In the genomic region with DNA sequence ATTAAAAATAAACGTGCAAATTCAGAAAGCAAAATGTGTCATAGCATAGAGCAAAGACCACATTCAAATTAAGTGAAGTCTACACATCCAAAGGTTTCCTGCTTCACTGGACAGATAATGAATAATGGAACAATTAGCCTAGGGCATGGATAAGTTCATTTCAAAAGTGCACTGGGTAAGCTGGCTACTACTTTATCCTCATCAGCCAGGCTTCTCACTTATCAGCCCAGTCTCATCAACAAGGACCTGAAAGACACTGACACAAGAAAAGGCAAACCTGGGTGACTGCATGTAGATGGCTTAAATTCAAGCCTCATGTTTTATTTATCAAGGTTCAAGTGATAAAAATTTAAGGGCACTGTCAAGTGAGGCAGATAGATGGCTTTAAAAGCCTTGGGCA, we compare ENCODE assay signal across 18 mouse cellular contexts.
"Had no signal": no experiment of that assay in that cellular context is flagged by ENCODE, and none has a peak within 500 bp of the region (broad histone marks: within the 10 kb centered on the region; RNA-seq: fewer than 3 reads in every experiment).

No protein-coding gene starts in this region.

- ATAC-seq: intestine, postnatal 0 days had no signal

- H3K9me3 ChIP-seq: neural tube, embryonic 13.5 days had no signal

- H3K4me2 ChIP-seq: liver, embryonic 13.5 days; neural tube, embryonic 13.5 days had no signal

- H3K27ac ChIP-seq: kidney, postnatal 0 days; layer of hippocampus, adult 2 months; liver, embryonic 13.5 days; neural tube, embryonic 13.5 days; stomach, postnatal 0 days had no signal

- H3K9ac ChIP-seq: liver, embryonic 13.5 days; neural tube, embryonic 13.5 days had no signal

- H3K4me3 ChIP-seq: layer of hippocampus, adult 2 months; liver, embryonic 13.5 days; neural tube, embryonic 13.5 days had no signal

- DNase-seq: kidney, adult 2 months; kidney, postnatal 25 days; layer of hippocampus, adult 9-11 months; liver, embryonic 13.5 days; lung, adult 2 months; lung, postnatal 14 days; lung, postnatal 4 days; right cerebral cortex, adult 18-20 months; right cerebral cortex, postnatal 14 days; right cerebral cortex, postnatal 4 days; thymus, adult 2 months; thymus, postnatal 14 days; thymus, postnatal 4 days had no signal

- H3K36me3 ChIP-seq: liver, embryonic 13.5 days; neural tube, embryonic 13.5 days had no signal

- H3K4me1 ChIP-seq: liver, embryonic 13.5 days; neural tube, embryonic 13.5 days had no signal

- H3K27me3 ChIP-seq: liver, embryonic 13.5 days; neural tube, embryonic 13.5 days had no signal
